Mouse (Mus musculus): ENCODE data around the gene Slc43a1.

DNA sequence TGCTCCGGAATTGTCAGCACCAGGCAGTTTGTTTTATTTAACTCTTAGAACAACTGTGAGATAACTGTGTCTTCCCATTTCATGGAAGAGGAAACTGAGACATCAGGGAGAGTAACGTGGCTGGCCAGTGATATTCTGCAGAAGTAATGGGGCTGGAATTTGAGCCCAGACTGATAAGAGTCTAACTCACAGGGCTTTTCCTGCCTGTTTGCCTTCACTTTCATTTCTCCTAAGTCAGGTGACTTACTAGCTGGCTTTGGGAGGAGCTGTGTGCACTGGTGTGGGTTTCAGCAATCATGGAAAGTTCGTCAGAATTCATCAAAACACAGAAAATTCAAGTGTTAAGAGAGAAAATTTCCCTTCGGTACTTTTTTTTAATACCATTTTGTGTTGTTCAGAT, 38.3 kb upstream of the Slc43a1 start:
- TF ChIP-seq CTCF (IDR thresholded peaks at IDR 0.05; ENCODE audit: extremely low read depth, insufficient read length, insufficient replicate concordance, low read depth, low read length): no peak
- no peak for TF ChIP-seq POLR2A (IDR thresholded peaks at IDR 0.05; ENCODE audit: low read depth, low read length)
